Mouse (Mus musculus): ENCODE results near the gene Edc3.

- no peak for TF ChIP-seq CHD2 (IDR thresholded peaks at IDR 0.05; ENCODE audit: low read depth, low read length)
- TF ChIP-seq MAFK (IDR thresholded peaks at IDR 0.05; ENCODE audit: insufficient read depth, low read depth, low read length): no peak
- no peak for TF ChIP-seq ZNF384 (IDR thresholded peaks at IDR 0.05; ENCODE audit: low read depth, low read length)
- no peak for TF ChIP-seq ZC3H11A (IDR thresholded peaks at IDR 0.05; ENCODE audit: borderline replicate concordance, low read depth, low read length)
These were observed 41.2 kb upstream of the Edc3 start for GRCm38 (mm10) chr9:57667136-57667535.

Measured in ES-E14 (cell line).